Mouse (Mus musculus) erythroblast, embryonic 14.5 days (primary cell): Measurements from ENCODE around the gene Adora1.

Source experiments
- GATA1 ChIP-seq: IDR thresholded peaks from 2 replicates; pipeline ENCODE4 v1.6.1; 2012; ENCODE audit warnings: low read length, inconsistent platforms, mixed read lengths
- TAL1 ChIP-seq: IDR thresholded peaks from 3 replicates; pipeline ENCODE4 v1.6.1; 2012; ENCODE audit warnings: low read length, inconsistent platforms, mixed read lengths

- TF ChIP-seq GATA1 (no peak), TAL1 (no peak)
Measured at GRCm38 (mm10) chr1:134193674-134194197, 41.5 kb downstream of the Adora1 start.
